Mouse (Mus musculus): Measurements from ENCODE around the gene Hist2h3c1.
"Not testable (repeated sequence)": the region's sequence is repeated elsewhere in the genome, so short reads cannot be mapped to it uniquely, and the experiment has no call there.

The Hist2h3c1 gene

GRCm38 (mm10) chr3:96290727-96291126 lies 44.2 kb downstream of the Hist2h3c1 start:
- DNase-seq: not testable (repeated sequence)

GRCm38 (mm10) chr3:96292641-96293040 lies 46.2 kb downstream of the Hist2h3c1 start:
- no peak for DNase-seq

- no peak for DNase-seq
Observed at GRCm38 (mm10) chr3:96293368-96293767, 46.9 kb downstream of the Hist2h3c1 start.

- no peak for DNase-seq
Observed at GRCm38 (mm10) chr3:96293787-96294186, 47.3 kb downstream of the Hist2h3c1 start, which contains the start of gene Fcgr1. Fcgr1 (minus strand) TSS chr3:96293969.

All from kidney, adult 18-20 months (tissue).